Mouse (Mus musculus): ENCODE results near the gene Zp1. TPM values are rescaled to one million over a fixed set of nuclear protein-coding genes. Genes with fewer than 3 reads are reported as not detected.

Zp1 gene
- polyA plus RNA-seq, 1 experiment: not detected

GRCm38 (mm10) chr19:10909087-10909721, 11.2 kb downstream of the Zp1 start:
- no peaks in the 10 kb centered on the region for H3K9me3 ChIP-seq (ENCODE audit: control insufficient read depth, low read length)
- no peak overlapping the region for H3K4me3 ChIP-seq (replicated peaks)
- H3K36me3 ChIP-seq (ENCODE audit: control insufficient read depth): peaks cover 41% of the 10 kb centered on the region
- no peaks in the 10 kb centered on the region for H3K4me1 ChIP-seq (ENCODE audit: control insufficient read depth)
- H3K27me3 ChIP-seq (ENCODE audit: control insufficient read depth): no peaks in the 10 kb centered on the region
- TF ChIP-seq TAL1 (IDR thresholded peaks at IDR 0.05; ENCODE audit: low read length) (no peak), GATA1 (IDR thresholded peaks at IDR 0.05; ENCODE audit: low read length) (no peak)

DNA sequence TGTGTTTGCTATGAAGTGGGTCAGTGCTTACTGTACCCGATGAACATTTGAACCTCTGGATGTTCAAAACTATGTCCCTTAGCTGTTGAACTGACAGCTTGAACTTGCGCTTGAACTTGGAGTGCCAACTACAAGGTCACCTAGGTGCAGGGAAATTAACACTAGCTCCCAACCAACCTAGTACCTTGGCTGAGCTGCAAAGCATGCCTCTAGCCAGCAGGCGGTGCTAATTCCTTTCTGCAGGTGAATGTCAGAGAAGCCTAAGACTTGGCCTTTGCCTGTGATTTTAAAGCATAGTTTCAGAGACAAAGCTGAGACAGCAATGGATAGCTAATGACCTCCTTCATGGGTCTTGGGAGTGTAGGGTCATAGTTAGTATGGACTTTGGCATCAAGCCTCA, 12.5 kb downstream of the Zp1 start:
- no peaks in the 10 kb centered on the region for H3K27me3 ChIP-seq (ENCODE audit: control insufficient read depth)
- peaks cover 54% of the 10 kb centered on the region for H3K36me3 ChIP-seq (ENCODE audit: control insufficient read depth)
- no peaks in the 10 kb centered on the region for H3K4me1 ChIP-seq (ENCODE audit: control insufficient read depth)
- no peak for TF ChIP-seq TAL1 (IDR thresholded peaks at IDR 0.05; ENCODE audit: low read length)
- no peak for TF ChIP-seq GATA1 (IDR thresholded peaks at IDR 0.05; ENCODE audit: low read length)
- H3K4me3 ChIP-seq (replicated peaks): no peak overlapping the region
- no peaks in the 10 kb centered on the region for H3K9me3 ChIP-seq (ENCODE audit: control insufficient read depth, low read length)

DNA sequence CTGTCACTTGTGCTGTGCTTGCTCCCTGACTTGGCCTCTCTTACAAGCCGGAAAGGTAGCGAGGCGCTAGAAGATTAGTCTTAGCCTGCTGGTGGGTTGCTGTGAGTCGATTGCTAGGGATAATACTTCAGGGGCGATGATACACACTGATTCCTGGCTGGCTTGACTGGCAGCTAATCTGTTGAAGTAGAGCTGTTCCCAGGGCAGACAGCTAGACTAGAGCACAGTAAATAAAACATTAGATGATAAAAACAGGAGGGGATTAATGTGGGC, 14.8 kb downstream of the Zp1 start:
- peaks cover 77% of the 10 kb centered on the region for H3K36me3 ChIP-seq (ENCODE audit: control insufficient read depth)
- no peak for TF ChIP-seq GATA1 (IDR thresholded peaks at IDR 0.05; ENCODE audit: low read length)
- TF ChIP-seq TAL1 (IDR thresholded peaks at IDR 0.05; ENCODE audit: low read length): no peak

GRCm38 (mm10) chr19:10904927-10905727, 15.3 kb downstream of the Zp1 start:
- no peak overlapping the region for H3K4me3 ChIP-seq (replicated peaks)
- no peaks in the 10 kb centered on the region for H3K9me3 ChIP-seq (ENCODE audit: control insufficient read depth, low read length)
- H3K27me3 ChIP-seq (ENCODE audit: control insufficient read depth): no peaks in the 10 kb centered on the region
- H3K36me3 ChIP-seq (ENCODE audit: control insufficient read depth): peaks cover 82% of the 10 kb centered on the region
- H3K4me1 ChIP-seq (ENCODE audit: control insufficient read depth): no peaks in the 10 kb centered on the region
- no peak for TF ChIP-seq TAL1 (IDR thresholded peaks at IDR 0.05; ENCODE audit: low read length)
- TF ChIP-seq GATA1 (IDR thresholded peaks at IDR 0.05; ENCODE audit: low read length): no peak

More for the DNA sequence above, 14.8 kb downstream of the Zp1 start:
- Histone ChIP-seq H3K4me3 (replicated peaks) (no peak overlapping the region), H3K9me3 (ENCODE audit: control insufficient read depth, low read length) (no peaks in the 10 kb centered on the region), H3K27me3 (ENCODE audit: control insufficient read depth) (no peaks in the 10 kb centered on the region), H3K4me1 (ENCODE audit: control insufficient read depth) (no peaks in the 10 kb centered on the region)

- peaks cover 88% of the 10 kb centered on the region for H3K36me3 ChIP-seq (ENCODE audit: control insufficient read depth)
- H3K4me3 ChIP-seq (replicated peaks): no peak overlapping the region
- TF ChIP-seq GATA1 (IDR thresholded peaks at IDR 0.05; ENCODE audit: low read length): no peak
- TF ChIP-seq TAL1 (IDR thresholded peaks at IDR 0.05; ENCODE audit: low read length): no peak
- no peaks in the 10 kb centered on the region for H3K4me1 ChIP-seq (ENCODE audit: control insufficient read depth)
- H3K9me3 ChIP-seq (ENCODE audit: control insufficient read depth, low read length): no peaks in the 10 kb centered on the region
- H3K27me3 ChIP-seq (ENCODE audit: control insufficient read depth): no peaks in the 10 kb centered on the region
Measured at GRCm38 (mm10) chr19:10904512-10904911, 15.9 kb downstream of the Zp1 start.

DNA sequence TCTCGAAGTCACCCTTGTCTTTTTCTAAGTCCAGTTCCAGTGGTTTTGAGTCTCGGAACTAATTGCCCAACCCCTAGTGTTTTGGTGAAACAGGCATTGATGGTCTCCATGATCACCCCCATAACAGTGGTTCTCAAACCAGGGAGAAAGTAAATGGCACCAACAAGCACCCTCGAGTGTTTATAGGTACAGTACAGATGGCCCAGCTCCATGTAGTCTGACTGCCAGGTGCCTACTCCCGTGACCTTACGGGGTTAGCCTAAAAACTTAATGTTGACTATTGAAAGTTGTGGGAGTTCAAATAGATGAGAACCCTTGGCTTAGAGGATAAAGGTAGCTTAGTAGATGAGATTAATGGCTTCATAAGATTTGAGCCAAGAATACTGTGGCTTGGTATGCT, 19.4 kb downstream of the Zp1 start:
- H3K9me3 ChIP-seq (ENCODE audit: control insufficient read depth, low read length): no peaks in the 10 kb centered on the region
- H3K4me1 ChIP-seq (ENCODE audit: control insufficient read depth): peaks cover 14% of the 10 kb centered on the region
- TF ChIP-seq TAL1 (IDR thresholded peaks at IDR 0.05; ENCODE audit: low read length) (no peak), GATA1 (IDR thresholded peaks at IDR 0.05; ENCODE audit: low read length) (no peak)
- H3K27me3 ChIP-seq (ENCODE audit: control insufficient read depth): no peaks in the 10 kb centered on the region
- peaks cover 90% of the 10 kb centered on the region for H3K36me3 ChIP-seq (ENCODE audit: control insufficient read depth)
- no peak overlapping the region for H3K4me3 ChIP-seq (replicated peaks)

DNA sequence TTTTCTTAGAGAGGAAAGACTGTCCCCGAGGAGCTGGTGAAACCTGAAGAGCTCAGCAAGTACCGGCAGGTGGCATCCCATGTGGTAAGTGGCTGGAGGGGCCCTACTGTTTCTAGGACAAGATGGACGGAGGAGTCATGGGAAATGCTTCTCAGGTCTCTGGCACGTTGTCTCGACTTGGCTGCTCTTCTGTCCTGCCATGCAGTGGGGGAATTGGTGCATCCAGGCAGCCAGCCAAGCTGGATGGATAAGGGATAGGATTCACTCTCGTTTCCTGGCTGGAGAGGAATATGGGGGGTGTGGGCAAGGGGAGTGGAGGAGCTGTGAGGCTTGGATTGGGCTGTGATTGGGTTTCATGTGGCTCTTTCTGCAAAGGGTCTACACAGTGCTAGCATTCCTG, 20.1 kb downstream of the Zp1 start:
- no peak for TF ChIP-seq GATA1 (IDR thresholded peaks at IDR 0.05; ENCODE audit: low read length)
- TF ChIP-seq TAL1 (IDR thresholded peaks at IDR 0.05; ENCODE audit: low read length): no peak
- Histone ChIP-seq H3K36me3 (ENCODE audit: control insufficient read depth) (peaks cover 83% of the 10 kb centered on the region), H3K4me3 (replicated peaks) (no peak overlapping the region), H3K9me3 (ENCODE audit: control insufficient read depth, low read length) (no peaks in the 10 kb centered on the region), H3K27me3 (ENCODE audit: control insufficient read depth) (no peaks in the 10 kb centered on the region), H3K4me1 (ENCODE audit: control insufficient read depth) (peaks cover 21% of the 10 kb centered on the region)

DNA sequence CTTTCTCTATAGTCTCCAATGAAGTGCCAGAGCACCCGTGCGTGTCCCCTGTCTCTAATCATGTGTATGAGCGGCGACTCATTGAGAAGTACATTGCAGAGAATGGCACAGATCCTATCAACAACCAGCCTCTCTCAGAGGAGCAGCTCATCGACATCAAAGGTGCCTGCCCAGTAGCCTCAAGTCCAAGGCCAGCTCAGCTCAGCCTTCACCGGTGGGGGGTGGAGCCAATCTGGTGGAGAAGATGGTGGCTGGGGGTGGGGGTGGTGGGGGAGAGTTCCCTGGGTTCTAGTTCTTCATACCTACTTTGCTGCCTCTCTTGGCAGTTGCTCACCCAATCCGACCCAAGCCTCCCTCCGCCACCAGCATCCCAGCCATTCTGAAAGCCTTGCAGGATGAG, 22.9 kb downstream of the Zp1 start:
- no peak overlapping the region for H3K4me3 ChIP-seq (replicated peaks)

DNA sequence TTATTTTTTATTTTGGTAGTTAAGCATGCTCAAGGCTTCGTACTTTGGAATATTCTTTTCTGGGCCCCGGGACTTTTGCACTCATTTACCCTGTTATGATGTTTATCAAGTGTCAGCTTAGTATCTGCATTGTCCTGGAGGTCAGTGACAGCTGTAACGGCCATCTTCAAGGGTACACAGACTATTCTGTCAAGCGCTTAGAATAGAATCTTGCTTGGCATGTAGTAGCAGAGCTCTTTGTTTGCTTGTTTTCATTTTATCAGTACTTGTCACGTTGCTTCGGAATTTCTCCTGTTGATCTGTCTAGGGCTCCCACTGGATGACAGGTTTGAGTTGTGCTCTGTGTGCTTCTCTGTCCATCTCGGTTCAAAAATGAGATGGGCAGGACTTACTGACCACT, 23.6 kb downstream of the Zp1 start:
- Histone ChIP-seq H3K4me3 (replicated peaks) (peak overlapping the region; percentile 88), H3K4me1 (ENCODE audit: control insufficient read depth) (peaks cover 32% of the 10 kb centered on the region), H3K27me3 (ENCODE audit: control insufficient read depth) (no peaks in the 10 kb centered on the region), H3K36me3 (ENCODE audit: control insufficient read depth) (peaks cover 48% of the 10 kb centered on the region), H3K9me3 (ENCODE audit: control insufficient read depth, low read length) (no peaks in the 10 kb centered on the region)
- TF ChIP-seq TAL1 (IDR thresholded peaks at IDR 0.05; ENCODE audit: low read length) (no peak), GATA1 (IDR thresholded peaks at IDR 0.05; ENCODE audit: low read length) (no peak)

More for the DNA sequence above, 22.9 kb downstream of the Zp1 start:
- H3K36me3 ChIP-seq (ENCODE audit: control insufficient read depth): peaks cover 55% of the 10 kb centered on the region
- H3K27me3 ChIP-seq (ENCODE audit: control insufficient read depth): no peaks in the 10 kb centered on the region
- H3K9me3 ChIP-seq (ENCODE audit: control insufficient read depth, low read length): no peaks in the 10 kb centered on the region
- peaks cover 32% of the 10 kb centered on the region for H3K4me1 ChIP-seq (ENCODE audit: control insufficient read depth)
- no peak for TF ChIP-seq TAL1 (IDR thresholded peaks at IDR 0.05; ENCODE audit: low read length)
- no peak for TF ChIP-seq GATA1 (IDR thresholded peaks at IDR 0.05; ENCODE audit: low read length)

Measured in erythroblast, embryonic 14.5 days (primary cell).